Mouse (Mus musculus) ES-Bruce4 (cell line): ENCODE data around the gene Psap.

ENCODE experiments used
- CTCF ChIP-seq: IDR thresholded peaks from one replicate; pipeline ENCODE4 v1.8.1; 2011; ENCODE audit warnings: low read depth, low read length
- EP300 ChIP-seq: IDR thresholded peaks from 2 replicates; pipeline ENCODE4 v1.6.1; 2011; ENCODE audit warnings: low read depth, low read length; ENCODE audit not compliant: insufficient read depth
- POLR2A ChIP-seq: IDR thresholded peaks from one replicate; pipeline ENCODE4 v1.8.1; 2011; ENCODE audit warnings: low read length; ENCODE audit not compliant: insufficient read depth

DNA sequence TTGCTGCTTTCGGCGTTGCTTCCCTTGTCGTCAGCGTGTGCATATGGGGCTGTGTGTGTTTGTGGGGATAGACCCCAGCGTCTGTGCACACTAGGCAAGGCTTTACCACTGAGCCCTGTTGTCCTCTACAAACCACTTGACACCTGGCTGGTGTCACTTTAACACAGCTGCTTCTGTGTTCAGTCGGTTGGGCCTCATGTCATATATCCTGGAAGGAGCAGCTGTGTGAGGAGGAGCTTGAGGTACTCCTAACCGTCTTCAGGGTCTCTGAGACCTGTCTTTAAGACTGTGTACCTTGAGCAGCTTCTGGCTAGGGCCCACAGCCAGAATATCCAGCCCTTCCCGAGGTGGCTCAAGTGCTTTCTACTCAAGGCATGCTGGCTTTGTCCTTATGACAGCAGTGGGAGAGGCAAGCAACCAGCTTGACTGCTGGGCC lies 7.3 kb downstream of the Psap start:
- TF ChIP-seq POLR2A (no peak), CTCF (no peak), EP300 (no peak)
